Mouse (Mus musculus) heart, adult 2 months (tissue): ENCODE measurements around the gene Ccp110.
A peak's percentile ranks its signal among the peaks of the same experiment; 100 is the strongest.

Source experiments
- CTCF ChIP-seq: fragments of 200-600 bp; IDR thresholded peaks from 2 replicates; pipeline ENCODE4 v1.8.1; 2022; ENCODE audit warnings: antibody characterized with exemption, mild to moderate bottlenecking, moderate library complexity
- POLR2A ChIP-seq: fragments of 200-500 bp; IDR thresholded peaks from 2 replicates; pipeline ENCODE4 v1.6.1; 2011; ENCODE audit warnings: mild to moderate bottlenecking, low read depth, low read length, control low read depth; ENCODE audit not compliant: insufficient read depth

DNA sequence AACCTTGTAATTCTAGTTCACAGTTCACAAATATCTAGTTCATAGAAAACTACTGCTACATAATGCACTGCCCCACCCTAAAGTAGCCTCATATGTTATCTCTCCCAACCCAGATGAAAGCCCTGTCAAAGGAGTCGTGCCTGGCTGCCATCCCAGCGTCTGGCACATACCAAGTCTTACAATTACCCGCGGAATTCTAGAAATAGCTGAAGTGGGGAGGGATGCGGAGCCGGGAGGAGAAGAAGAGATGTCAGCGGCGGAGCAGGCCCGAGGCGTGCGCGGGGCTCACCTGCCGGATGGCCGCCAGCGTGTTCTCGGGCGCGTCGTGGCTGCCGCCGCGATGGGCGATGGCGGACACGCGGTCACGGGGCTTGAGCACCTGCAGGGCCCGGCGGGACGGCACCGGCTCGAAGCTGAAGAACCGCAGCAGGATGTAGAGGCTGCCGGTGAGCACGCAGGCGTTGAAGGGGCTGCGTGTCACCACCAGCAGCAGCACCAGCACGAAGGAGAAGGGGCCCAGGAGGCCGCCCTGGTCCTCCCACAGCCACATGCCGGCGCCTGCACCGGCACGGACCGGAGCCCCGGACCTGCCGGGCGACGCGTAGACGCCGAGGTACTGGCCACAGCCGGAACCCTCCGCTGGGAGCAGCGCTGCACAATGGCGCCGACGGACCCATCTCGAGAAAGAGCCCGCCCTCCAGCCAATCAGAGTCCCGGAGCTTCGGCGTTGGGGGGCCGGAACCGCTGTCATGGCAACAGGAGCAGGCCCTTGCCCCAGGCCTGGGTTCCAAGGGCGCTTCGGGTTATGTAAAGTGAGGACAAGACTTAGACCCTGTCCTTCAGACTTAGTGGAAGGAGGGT is 7.0 kb upstream of the Ccp110 start, which contains the start of gene Gde1:
- TF ChIP-seq POLR2A (peak; percentile 63; the same call in 1 of the 2 replicates), CTCF (peak; percentile 27)
